11 mouse cellular contexts compared by ENCODE assay signal in the genomic region with DNA sequence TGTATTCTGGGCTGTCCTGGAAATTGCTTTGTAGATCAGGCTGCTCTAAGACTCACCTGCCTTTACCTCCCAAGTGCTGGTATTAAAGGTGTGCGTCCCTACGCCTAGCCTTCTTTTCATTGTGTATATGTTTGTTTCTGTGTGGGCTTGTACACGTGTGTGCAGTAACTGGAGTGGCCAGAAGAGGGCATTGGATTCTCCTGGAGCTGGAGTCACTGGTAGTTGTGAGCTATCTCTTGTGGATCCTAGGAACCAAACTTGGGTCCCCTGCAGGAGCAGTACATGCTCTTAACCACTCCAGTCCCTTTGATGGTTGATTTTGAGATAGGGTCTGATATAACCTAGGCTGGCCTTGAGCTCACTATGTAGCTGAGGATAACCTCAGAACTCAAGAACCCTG.
DNase-seq lines count a peak whose midpoint lies in the region; TF ChIP-seq lines count a peak whose summit lies in the region.
"Had no signal": no experiment of that assay in that cellular context is flagged by ENCODE, and none has a peak within 500 bp of the region (broad histone marks: within the 10 kb centered on the region; RNA-seq: fewer than 3 reads in every experiment).

No protein-coding gene starts in this region.

- TF ChIP-seq CTCF in gastrocnemius, adult 2 months (IDR thresholded peaks at IDR 0.05) = peak; percentile 16; the same call in 1 of the 2 replicates
- TF ChIP-seq CTCF in lung, adult 2 months (IDR thresholded peaks at IDR 0.05; ENCODE audit: insufficient read depth, low read length) = 0 out of 2 replicates have a peak, but pooled peaks have one; percentile 7

- 94% methylated on average over 3 of the region's 3 CpGs for WGBS in lung, adult 2 months

- no peak for TF ChIP-seq POLR2A in lung, adult 2 months (IDR thresholded peaks at IDR 0.05; ENCODE audit: borderline replicate concordance, extremely low read depth, low read depth, low read length)

- no peak overlapping the region for H3K27ac ChIP-seq in gastrocnemius, adult 2 months
- H3K27ac ChIP-seq: heart, embryonic 10.5 days; hindbrain, embryonic 12.5 days had no signal

- no peak for DNase-seq in gastrocnemius, adult 2 months
- no peak for DNase-seq in gastrocnemius, postnatal 4 days (ENCODE audit: low spot score in 2 of 2)
- no peak for DNase-seq in lung, adult 2 months
- DNase-seq in lung, postnatal 36 days = no peak
- DNase-seq in R1 (ENCODE audit: low read depth, low spot score) (peak; percentile 71), adipocyte (ENCODE audit: low spot score) (no peak)
- peak; percentile 27 for DNase-seq in splenic B cell, adult 2 months (ENCODE audit: low read depth, low spot score)
- DNase-seq in kidney, adult 9 months = no peak
- DNase-seq: layer of hippocampus, postnatal 36 days had no signal

- no peaks in the 10 kb centered on the region for H3K4me1 ChIP-seq in lung, adult 2 months (ENCODE audit: control insufficient read depth, insufficient read depth, low read length)
- H3K4me1 ChIP-seq: hindbrain, embryonic 12.5 days had no signal

- no peaks in the 10 kb centered on the region for H3K36me3 ChIP-seq in splenic B cell, adult 2 months (ENCODE audit: control insufficient read depth, insufficient read depth, low read length, poor library complexity, severe bottlenecking)
- H3K36me3 ChIP-seq: heart, embryonic 10.5 days; hindbrain, embryonic 12.5 days had no signal

- intact Hi-C loops in gastrocnemius, adult 2 months (cut with DNase I) = no loop called here

- H3K27me3 ChIP-seq in splenic B cell, adult 2 months (ENCODE audit: control insufficient read depth, insufficient read depth, low read length, poor library complexity, severe bottlenecking) = no peaks in the 10 kb centered on the region

- no peak overlapping the region for H3K4me3 ChIP-seq in gastrocnemius, adult 2 months
- no peak overlapping the region for H3K4me3 ChIP-seq in lung, adult 2 months (replicated peaks; ENCODE audit: extremely low read depth, low read depth, low read length)
- H3K4me3 ChIP-seq: heart, embryonic 10.5 days; hindbrain, embryonic 12.5 days had no signal

Comparison
In these comparisons a context has a peak if more than half of its experiments do, and no peak if none do; other contexts are left out.
1. DNase-seq: peak in R1 (single experiment) and splenic B cell, adult 2 months (single experiment); none in gastrocnemius, adult 2 months (single experiment), gastrocnemius, postnatal 4 days (0 of 2), lung, adult 2 months (single experiment), lung, postnatal 36 days (single experiment), adipocyte (single experiment) and kidney, adult 9 months (single experiment).